Mouse (Mus musculus) thymus, adult 2 months (tissue): Measurements from ENCODE around the gene Nfyc. TPM values are rescaled to one million over a fixed set of nuclear protein-coding genes. Genes with fewer than 3 reads are reported as not detected.
A peak's percentile ranks its signal among the peaks of the same experiment; 100 is the strongest.

ENCODE experiments used
- DNase-seq: peaks from one replicate; pipeline ENCODE4 v3.0.0; 2021
- H3K27ac ChIP-seq: fragments of 200-500 bp; 2 replicates; pipeline ENCODE4 v1.5.1; 2012; ENCODE audit warnings: low read length, control low read depth; ENCODE audit not compliant: control insufficient read depth, insufficient read depth
- H3K27me3 ChIP-seq: fragments of 200-500 bp; 2 replicates; pipeline ENCODE4 v1.6.1; 2012; ENCODE audit warnings: mild to moderate bottlenecking, low read length, moderate library complexity, mixed read lengths; ENCODE audit not compliant: control insufficient read depth, insufficient read depth
- H3K36me3 ChIP-seq: fragments of 200-500 bp; 2 replicates; pipeline ENCODE4 v1.6.1; 2012; ENCODE audit warnings: mild to moderate bottlenecking, low read length, moderate library complexity; ENCODE audit not compliant: control insufficient read depth, insufficient read depth
- H3K4me1 ChIP-seq: fragments of 200-500 bp; replicated peaks from 2 replicates; pipeline ENCODE4 v1.6.1; 2012; ENCODE audit warnings: low read length; ENCODE audit not compliant: control insufficient read depth, insufficient read depth
- H3K4me3 ChIP-seq: fragments of 200-500 bp; 2 replicates; pipeline ENCODE4 v1.5.1; 2012; ENCODE audit warnings: mild to moderate bottlenecking, low read length, control low read depth, moderate library complexity; ENCODE audit not compliant: control insufficient read depth, insufficient read depth
- CTCF ChIP-seq: fragments of 200-500 bp; IDR thresholded peaks from 2 replicates; pipeline ENCODE4 v1.5.1; 2012; ENCODE audit warnings: mild to moderate bottlenecking, control low read depth, low read length, moderate library complexity, borderline replicate concordance; ENCODE audit not compliant: control insufficient read depth, poor library complexity, insufficient read depth; ENCODE audit errors: extremely low read depth
- POLR2A ChIP-seq: fragments of 200-500 bp; IDR thresholded peaks from 2 replicates; pipeline ENCODE4 v1.6.1; 2012; ENCODE audit warnings: mild to moderate bottlenecking, low read length, control low read depth, moderate library complexity; ENCODE audit not compliant: control insufficient read depth, poor library complexity, insufficient read depth; ENCODE audit errors: extremely low read depth
- WGBS: fragments of 180-500 bp; shearing (Covaris S2); methylation state at CpG from one replicate; pipeline ENCODE4 v1.1.7; 2018; 5-methylcytosine and 5-hydroxymethylcytosine counted together
- polyA plus RNA-seq: library from polyadenylated mRNA; depleted of rRNA; stranded (reverse); fragments of >200 nt; gene quantifications from 2 replicates; pipeline ENCODE4 v1.2.3, GENCODE M21; 2012

Nfyc gene
- polyA plus RNA-seq, 1 experiment, result 354 TPM

GRCm38 (mm10) chr4:120801446-120801845, 29.9 kb downstream of the Nfyc start:
- H3K27ac ChIP-seq, result no peak overlapping the region
- TF ChIP-seq CTCF (no peak), POLR2A (no peak)
- no peaks in the 10 kb centered on the region for H3K36me3 ChIP-seq
- WGBS, result 38% methylated on average over 2 of the region's 2 CpGs
- no peak overlapping the region for H3K4me3 ChIP-seq
- peak; percentile 43 for DNase-seq
- no peaks in the 10 kb centered on the region for H3K4me1 ChIP-seq
- no peaks in the 10 kb centered on the region for H3K27me3 ChIP-seq

- Histone ChIP-seq H3K27ac (no peak overlapping the region), H3K27me3 (no peaks in the 10 kb centered on the region), H3K4me1 (no peaks in the 10 kb centered on the region), H3K4me3 (no peak overlapping the region), H3K36me3 (no peaks in the 10 kb centered on the region)
- WGBS, result 93% methylated on average over 3 of the region's 3 CpGs
- DNase-seq, result no peak
- TF ChIP-seq CTCF, result no peak
- no peak for TF ChIP-seq POLR2A
These were observed 30.7 kb downstream of the Nfyc start for GRCm38 (mm10) chr4:120800691-120801090.

- DNase-seq, result no peak
- no peak overlapping the region for H3K4me3 ChIP-seq
- H3K27me3 ChIP-seq, result no peaks in the 10 kb centered on the region
- 71% methylated on average over 2 of the region's 2 CpGs for WGBS
- H3K4me1 ChIP-seq, result no peaks in the 10 kb centered on the region
- TF ChIP-seq CTCF (no peak), POLR2A (no peak)
- H3K27ac ChIP-seq, result no peak overlapping the region
- no peaks in the 10 kb centered on the region for H3K36me3 ChIP-seq
These were observed 31.6 kb downstream of the Nfyc start for GRCm38 (mm10) chr4:120799680-120800166.

- Histone ChIP-seq H3K27me3 (no peaks in the 10 kb centered on the region), H3K36me3 (no peaks in the 10 kb centered on the region), H3K4me1 (no peaks in the 10 kb centered on the region), H3K27ac (no peak overlapping the region), H3K4me3 (no peak overlapping the region)
- TF ChIP-seq CTCF (no peak), POLR2A (no peak)
- DNase-seq, result no peak
- WGBS, result 48% methylated on average over 5 of the region's 5 CpGs
These were observed 33.2 kb downstream of the Nfyc start for GRCm38 (mm10) chr4:120797985-120798725.

GRCm38 (mm10) chr4:120796687-120797086, 34.7 kb downstream of the Nfyc start:
- no peaks in the 10 kb centered on the region for H3K36me3 ChIP-seq
- DNase-seq, result no peak
- 95% methylated on average over 2 of the region's 2 CpGs for WGBS
- no peak overlapping the region for H3K4me3 ChIP-seq
- H3K27me3 ChIP-seq, result no peaks in the 10 kb centered on the region
- no peak for TF ChIP-seq POLR2A
- TF ChIP-seq CTCF, result no peak
- no peak overlapping the region for H3K27ac ChIP-seq
- H3K4me1 ChIP-seq, result no peaks in the 10 kb centered on the region

- Histone ChIP-seq H3K36me3 (no peaks in the 10 kb centered on the region), H3K27ac (no peak overlapping the region), H3K27me3 (no peaks in the 10 kb centered on the region), H3K4me3 (no peak overlapping the region), H3K4me1 (no peaks in the 10 kb centered on the region)
- TF ChIP-seq CTCF (no peak), POLR2A (no peak)
- no peak for DNase-seq
- 94% methylated on average over 1 of the region's 1 CpGs for WGBS
These were observed 35.7 kb downstream of the Nfyc start for GRCm38 (mm10) chr4:120795646-120796045.
